Mouse (Mus musculus): ENCODE measurements around the gene Ttl. TPM values are rescaled to one million over a fixed set of nuclear protein-coding genes. Genes with fewer than 3 reads are reported as not detected.
A peak's percentile ranks its signal among the peaks of the same experiment; 100 is the strongest.

Gene Ttl
- 10 to 100 TPM; 90.0 to 95.0 TPM for total RNA-seq (2021)

GRCm38 (mm10) chr2:129065437-129066282 lies at the start of gene Ttl:
TSS of gene Ttl (plus strand) at chr2:129065942.
- intact Hi-C loops (cut with DNase I) = loop anchor here (10.0 kb wide), 1 partner anchor 121 kb away; the partner anchor contains the start of gene Zc3h8
- DNase-seq = peak; percentile 86

GRCm38 (mm10) chr2:129020106-129020505 lies 45.6 kb upstream of the Ttl start:
- DNase-seq = no peak
- intact Hi-C loops (cut with DNase I) = no loop called here

DNA sequence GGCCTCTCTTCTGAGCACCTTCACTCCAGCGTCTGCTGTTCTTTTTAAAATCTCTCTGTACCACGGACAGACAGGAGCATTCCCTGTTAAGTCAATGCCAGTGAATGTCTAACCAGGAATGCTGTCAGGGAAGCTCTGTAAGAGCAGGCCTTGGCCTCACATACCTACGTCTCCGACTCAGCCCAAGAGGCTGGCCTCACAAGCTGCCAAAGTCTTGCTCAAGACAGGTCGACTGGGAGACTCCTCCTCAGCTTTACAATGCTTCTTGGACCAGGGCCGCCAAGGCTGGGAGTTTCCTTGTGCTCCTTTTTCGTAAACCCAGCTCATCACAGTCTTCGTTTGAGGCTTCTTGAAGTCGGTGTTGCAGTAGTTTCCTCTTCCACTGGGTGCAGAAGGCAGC lies 40.9 kb upstream of the Ttl start:
- no peak for DNase-seq
- intact Hi-C loops (cut with DNase I) = no loop called here

DNA sequence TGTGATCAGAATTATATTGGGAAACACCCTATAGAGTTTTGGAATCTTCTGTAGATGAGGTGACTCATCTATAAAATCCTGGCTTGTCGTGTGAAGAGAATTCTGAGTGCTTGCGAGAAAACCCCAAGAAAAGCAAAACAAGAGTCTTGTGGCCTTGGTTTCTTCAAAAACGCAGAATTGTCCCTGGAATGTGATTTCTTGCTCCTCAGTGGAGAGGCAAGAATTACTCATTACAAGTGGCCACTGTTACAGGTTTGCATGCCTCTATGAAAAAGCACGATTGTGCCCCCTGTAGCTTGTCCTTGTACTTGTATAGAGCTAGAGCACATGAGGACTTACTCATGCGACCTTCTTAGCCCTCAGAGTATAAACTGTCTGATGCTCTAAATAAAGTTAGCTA lies 30.4 kb upstream of the Ttl start:
- no peak for DNase-seq
- intact Hi-C loops (cut with DNase I) = no loop called here

DNA sequence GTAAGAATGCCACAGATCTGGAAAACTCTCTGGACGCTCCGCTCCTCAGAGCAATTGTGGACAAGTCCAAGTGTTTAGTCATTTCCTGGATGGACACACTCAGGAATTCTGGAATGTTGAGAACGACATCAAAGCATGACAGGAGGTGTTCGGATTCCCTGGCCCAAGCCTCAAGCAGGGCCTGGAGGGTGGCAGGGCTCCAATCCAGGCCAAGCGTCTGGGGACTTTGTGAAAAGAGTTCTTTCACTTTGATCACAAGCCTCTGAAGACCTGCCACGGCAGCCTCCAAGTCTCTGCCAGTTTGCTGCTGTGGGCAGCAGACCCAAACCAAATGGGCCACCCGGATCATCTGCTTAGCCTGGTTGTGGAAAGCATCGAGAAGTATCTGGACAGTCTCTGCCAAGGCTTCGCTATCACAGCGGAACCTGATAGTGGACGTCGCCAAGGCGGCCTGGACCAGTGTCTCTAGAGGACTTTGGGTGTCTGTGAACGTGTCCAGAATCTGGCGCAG lies 27.3 kb upstream of the Ttl start:
- DNase-seq = no peak
- intact Hi-C loops (cut with DNase I) = no loop called here

- intact Hi-C loops (cut with DNase I) = no loop called here
Measured at GRCm38 (mm10) chr2:129038937-129039631, 26.7 kb upstream of the Ttl start.

GRCm38 (mm10) chr2:129040567-129040966 lies 25.2 kb upstream of the Ttl start:
- intact Hi-C loops (cut with DNase I) = no loop called here
- no peak for DNase-seq

More at GRCm38 (mm10) chr2:129038937-129039631, 26.7 kb upstream of the Ttl start:
- peak; percentile 23 for DNase-seq

GRCm38 (mm10) chr2:129046172-129046845 lies 19.4 kb upstream of the Ttl start:
- intact Hi-C loops (cut with DNase I) = no loop called here
- no peak for DNase-seq

GRCm38 (mm10) chr2:129046846-129047196 lies 18.9 kb upstream of the Ttl start:
- DNase-seq = no peak
- intact Hi-C loops (cut with DNase I) = no loop called here

DNA sequence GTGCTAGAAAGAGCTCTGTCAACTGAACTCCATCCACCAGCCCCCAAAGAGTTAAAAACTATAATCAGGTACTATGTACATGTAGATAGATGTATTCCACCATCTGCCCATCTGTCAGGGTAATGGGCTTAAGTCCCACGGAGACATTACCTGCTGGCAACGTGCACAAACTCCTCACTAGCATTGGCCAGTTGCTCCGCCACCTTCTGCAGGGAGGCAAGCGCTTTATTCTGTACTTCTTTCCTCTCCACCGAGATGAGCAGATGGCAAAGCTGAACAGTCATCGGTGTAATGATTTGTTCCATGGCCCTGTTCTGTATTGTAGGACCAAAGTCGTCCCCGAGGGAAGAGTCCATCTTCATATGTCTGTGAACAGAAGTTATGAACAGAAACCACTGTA lies 17.9 kb upstream of the Ttl start, which contains the start of gene Vinac1:
Gene Vinac1, minus strand, starts transcription at position 362 of the 400 bp plus-strand sequence.
- DNase-seq = no peak
- intact Hi-C loops (cut with DNase I) = no loop called here

- no peak for DNase-seq
- intact Hi-C loops (cut with DNase I) = loop anchor here (5.0 kb wide), 1 partner anchor 575 kb away; no protein-coding TSS in a partner anchor
Measured at GRCm38 (mm10) chr2:129052451-129052983, 13.2 kb upstream of the Ttl start.

DNA sequence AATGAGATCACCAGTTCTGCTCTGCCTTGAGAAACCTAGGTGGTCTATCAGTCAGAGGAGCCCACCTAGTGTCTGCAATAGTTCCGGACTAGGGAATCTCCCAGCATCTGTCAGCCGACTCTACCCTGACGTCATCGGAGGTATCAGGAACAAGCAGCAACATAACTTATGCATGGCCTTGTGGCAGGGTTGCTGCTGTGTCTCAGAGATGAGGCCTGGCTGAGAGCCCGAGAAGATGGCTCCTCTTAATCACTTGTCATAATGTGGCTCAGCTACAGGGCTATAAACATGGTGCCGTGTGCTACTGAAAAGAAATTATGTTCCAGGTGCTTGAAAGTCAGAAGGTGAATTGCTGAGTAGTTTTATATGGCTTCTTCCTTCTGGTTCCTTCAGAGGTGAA lies 10.0 kb upstream of the Ttl start:
- intact Hi-C loops (cut with DNase I) = no loop called here
- no peak for DNase-seq

DNA sequence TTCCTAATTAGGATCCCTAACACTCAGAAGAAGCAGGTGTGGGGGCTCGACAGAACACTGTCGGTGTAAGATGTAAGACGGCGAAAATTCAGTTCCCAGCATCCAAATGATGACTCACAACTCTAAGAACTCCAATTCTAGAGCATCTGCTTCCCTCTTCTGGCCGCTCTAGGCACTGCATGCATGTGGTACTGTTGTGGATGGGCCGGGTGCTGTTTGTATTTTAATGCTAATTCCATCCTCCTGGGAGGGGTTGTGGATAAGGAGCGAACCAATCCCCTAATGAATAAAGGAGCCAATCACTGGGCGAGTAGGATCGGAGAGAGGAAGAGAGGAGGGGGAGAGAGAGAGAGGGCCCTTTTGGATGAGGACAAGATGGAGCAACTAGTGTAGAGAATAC lies 9.1 kb upstream of the Ttl start:
- no peak for DNase-seq
- intact Hi-C loops (cut with DNase I) = no loop called here

GRCm38 (mm10) chr2:129057256-129057655 lies 8.5 kb upstream of the Ttl start:
- no peak for DNase-seq
- intact Hi-C loops (cut with DNase I) = no loop called here

- no peak for DNase-seq
- intact Hi-C loops (cut with DNase I) = no loop called here
Measured at GRCm38 (mm10) chr2:129057920-129058361, 7.8 kb upstream of the Ttl start.

GRCm38 (mm10) chr2:129061456-129062059 lies 4.2 kb upstream of the Ttl start:
- no peak for DNase-seq
- intact Hi-C loops (cut with DNase I) = loop anchor here (10.0 kb wide), 1 partner anchor 117 kb away; the partner anchor contains the start of gene Zc3h8

DNA sequence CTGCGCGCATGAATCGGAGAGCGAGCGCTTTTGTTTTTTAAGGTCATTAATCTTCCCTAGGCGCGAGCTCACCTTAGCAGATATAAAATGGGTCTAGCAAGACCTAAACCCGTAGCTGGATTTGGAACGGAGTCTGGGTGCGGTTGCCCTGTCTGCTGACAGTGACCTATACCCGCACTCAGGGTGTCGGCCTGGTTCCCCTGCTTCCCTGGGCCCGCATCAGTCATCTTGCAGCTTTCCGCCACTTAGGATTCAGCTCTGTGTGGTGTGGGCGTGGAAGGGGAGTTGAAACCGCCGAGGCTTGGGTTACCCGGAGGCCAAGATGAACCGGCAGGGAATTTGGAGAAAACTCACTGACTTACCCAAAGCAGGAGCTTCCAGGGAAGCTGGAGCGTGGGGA lies 584 bp downstream of the Ttl start:
- peak; percentile 41 for DNase-seq
- intact Hi-C loops (cut with DNase I) = loop anchor here (10.0 kb wide), 1 partner anchor 122 kb away; the partner anchor contains the start of gene Zc3h8

DNA sequence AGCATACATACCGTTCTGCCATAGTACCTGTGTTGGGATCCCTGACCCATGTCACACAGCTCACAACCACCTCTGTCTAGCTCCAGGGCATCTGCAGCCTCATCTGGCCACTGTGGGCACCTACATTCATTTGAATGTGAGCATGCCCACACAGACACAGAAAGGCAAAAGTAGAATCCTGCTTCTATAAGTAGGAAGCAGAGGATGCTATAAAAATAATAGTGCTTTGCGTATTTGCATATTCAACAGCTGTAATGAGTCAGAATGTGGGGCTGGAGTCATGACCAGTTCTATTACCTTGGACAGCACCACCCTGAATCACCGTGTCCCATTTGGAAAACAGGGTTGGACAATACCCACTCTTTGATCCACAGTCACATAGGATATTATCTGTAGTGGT lies 4.6 kb downstream of the Ttl start:
- intact Hi-C loops (cut with DNase I) = no loop called here

DNA sequence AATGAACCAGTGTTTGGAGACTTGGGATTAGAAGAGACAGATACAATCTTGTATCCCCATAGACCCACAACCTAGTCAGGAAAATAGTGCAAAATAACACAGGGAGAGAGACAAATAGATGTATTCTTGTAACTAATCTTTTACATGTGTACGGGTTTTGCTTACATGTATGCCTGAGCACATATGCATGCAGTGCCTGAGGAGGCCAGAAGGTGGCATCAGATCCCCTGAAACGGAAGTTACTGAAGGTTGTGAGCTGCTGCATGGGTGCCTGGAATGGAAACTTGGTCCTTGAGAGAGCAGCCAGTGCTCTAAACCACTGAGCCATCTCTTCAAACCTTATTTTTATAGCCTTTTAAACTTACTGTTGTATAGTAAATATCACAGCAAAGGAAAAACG lies 12.6 kb downstream of the Ttl start:
- DNase-seq = peak; percentile 25
- intact Hi-C loops (cut with DNase I) = no loop called here

More for the DNA sequence above, 4.6 kb downstream of the Ttl start:
- no peak for DNase-seq

DNA sequence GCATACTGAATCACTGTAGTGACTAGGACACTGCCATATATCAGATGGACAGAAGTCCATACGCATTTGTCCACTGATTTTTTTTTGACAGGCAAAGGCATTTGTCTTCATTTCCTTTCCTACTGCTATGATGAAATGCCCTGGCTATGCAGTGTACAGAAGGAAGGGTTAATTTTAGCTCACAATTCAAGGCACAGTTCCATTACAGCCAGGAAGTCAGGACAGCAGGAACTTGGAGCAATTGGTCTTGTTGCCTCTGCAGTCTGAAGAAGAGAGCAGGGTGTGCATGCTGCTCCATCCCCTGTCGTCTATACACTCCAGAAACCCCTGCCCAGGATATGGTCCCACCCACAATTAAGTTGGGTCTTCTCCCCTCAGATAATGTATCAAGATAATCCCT lies 13.5 kb downstream of the Ttl start:
- intact Hi-C loops (cut with DNase I) = no loop called here
- no peak for DNase-seq

Data from left cerebral cortex, postnatal 4 days (tissue).